Mouse (Mus musculus): ENCODE data around the gene Mest. TPM values are rescaled to one million over a fixed set of nuclear protein-coding genes. Genes with fewer than 3 reads are reported as not detected.

The Mest gene
- total and polyA plus RNA-seq, 2 experiments from 2014 or later, result 669 to 717 TPM

GRCm38 (mm10) chr6:30713455-30713854, 9.9 kb upstream of the Mest start:
- no peak overlapping the region for H3K4me3 ChIP-seq (ENCODE audit: low read depth, low read length)
- WGBS, result 62% methylated on average over 6 of the region's 6 CpGs
- DNase-seq (ENCODE audit: low spot score) (no peak), ATAC-seq (ENCODE audit: insufficient read depth, low read depth) (no peak)
- no peaks in the 10 kb centered on the region for H3K36me3 ChIP-seq (replicated peaks; ENCODE audit: control insufficient read depth, insufficient read depth, low read length)
- H3K9ac ChIP-seq (replicated peaks; ENCODE audit: low read depth, low read length), result no peak overlapping the region
- no peak for TF ChIP-seq EP300 (IDR thresholded peaks at IDR 0.05; ENCODE audit: low read depth)
- TF ChIP-seq CTCF (IDR thresholded peaks at IDR 0.05; ENCODE audit: low read depth), result no peak
- peaks cover 6% of the 10 kb centered on the region; the same call in 1 of the 2 replicates for H3K4me1 ChIP-seq (ENCODE audit: control insufficient read depth, insufficient read depth)
- no peaks in the 10 kb centered on the region for H3K27me3 ChIP-seq (ENCODE audit: control insufficient read depth, insufficient read depth, low read length)
- H3K27ac ChIP-seq (ENCODE audit: low read depth), result peak overlapping the region; percentile 32
- H3K9me3 ChIP-seq (replicated peaks; ENCODE audit: control insufficient read depth, low read length), result no peaks in the 10 kb centered on the region
- no peak overlapping the region for H3K4me2 ChIP-seq (ENCODE audit: low read depth, low read length)

- peak overlapping the region; percentile 32 for H3K27ac ChIP-seq (ENCODE audit: low read depth)
- WGBS, result 72% methylated on average over 11 of the region's 11 CpGs
These were observed 9.5 kb upstream of the Mest start for GRCm38 (mm10) chr6:30713896-30714295.

GRCm38 (mm10) chr6:30714891-30715471, 8.4 kb upstream of the Mest start:
- no peak overlapping the region for H3K27ac ChIP-seq (ENCODE audit: low read depth)
- 80% methylated on average over 5 of the region's 5 CpGs for WGBS
- ATAC-seq (ENCODE audit: insufficient read depth, low read depth), result no peak
- H3K9me3 ChIP-seq (replicated peaks; ENCODE audit: control insufficient read depth, low read length), result no peaks in the 10 kb centered on the region
- H3K4me3 ChIP-seq (ENCODE audit: low read depth, low read length), result no peak overlapping the region
- H3K27me3 ChIP-seq (ENCODE audit: control insufficient read depth, insufficient read depth, low read length), result no peaks in the 10 kb centered on the region
- H3K4me1 ChIP-seq (ENCODE audit: control insufficient read depth, insufficient read depth), result peaks cover 6% of the 10 kb centered on the region; the same call in 1 of the 2 replicates
- TF ChIP-seq EP300 (IDR thresholded peaks at IDR 0.05; ENCODE audit: low read depth) (no peak), CTCF (IDR thresholded peaks at IDR 0.05; ENCODE audit: low read depth) (no peak)
- H3K4me2 ChIP-seq (ENCODE audit: low read depth, low read length), result no peak overlapping the region
- no peak overlapping the region for H3K9ac ChIP-seq (replicated peaks; ENCODE audit: low read depth, low read length)
- no peak for DNase-seq (ENCODE audit: low spot score)
- no peaks in the 10 kb centered on the region for H3K36me3 ChIP-seq (replicated peaks; ENCODE audit: control insufficient read depth, insufficient read depth, low read length)

More at GRCm38 (mm10) chr6:30713896-30714295, 9.5 kb upstream of the Mest start:
- TF ChIP-seq CTCF (IDR thresholded peaks at IDR 0.05; ENCODE audit: low read depth) (no peak), EP300 (IDR thresholded peaks at IDR 0.05; ENCODE audit: low read depth) (no peak)
- peaks cover 6% of the 10 kb centered on the region; the same call in 1 of the 2 replicates for H3K4me1 ChIP-seq (ENCODE audit: control insufficient read depth, insufficient read depth)
- H3K4me2 ChIP-seq (ENCODE audit: low read depth, low read length), result no peak overlapping the region
- no peak overlapping the region for H3K9ac ChIP-seq (replicated peaks; ENCODE audit: low read depth, low read length)
- H3K36me3 ChIP-seq (replicated peaks; ENCODE audit: control insufficient read depth, insufficient read depth, low read length), result no peaks in the 10 kb centered on the region
- ATAC-seq (ENCODE audit: insufficient read depth, low read depth) (no peak), DNase-seq (ENCODE audit: low spot score) (no peak)
- H3K27me3 ChIP-seq (ENCODE audit: control insufficient read depth, insufficient read depth, low read length), result no peaks in the 10 kb centered on the region
- no peaks in the 10 kb centered on the region for H3K9me3 ChIP-seq (replicated peaks; ENCODE audit: control insufficient read depth, low read length)
- no peak overlapping the region for H3K4me3 ChIP-seq (ENCODE audit: low read depth, low read length)

- TF ChIP-seq CTCF (IDR thresholded peaks at IDR 0.05; ENCODE audit: low read depth) (no peak), EP300 (IDR thresholded peaks at IDR 0.05; ENCODE audit: low read depth) (no peak)
- DNase-seq (ENCODE audit: low spot score) (no peak), ATAC-seq (ENCODE audit: insufficient read depth, low read depth) (no peak)
- H3K4me3 ChIP-seq (ENCODE audit: low read depth, low read length), result no peak overlapping the region
- H3K27me3 ChIP-seq (ENCODE audit: control insufficient read depth, insufficient read depth, low read length), result no peaks in the 10 kb centered on the region
- no peak overlapping the region for H3K4me2 ChIP-seq (ENCODE audit: low read depth, low read length)
- 50% methylated on average over 7 of the region's 7 CpGs for WGBS
- no peaks in the 10 kb centered on the region for H3K36me3 ChIP-seq (replicated peaks; ENCODE audit: control insufficient read depth, insufficient read depth, low read length)
- peaks cover 6% of the 10 kb centered on the region; the same call in 1 of the 2 replicates for H3K4me1 ChIP-seq (ENCODE audit: control insufficient read depth, insufficient read depth)
- H3K9ac ChIP-seq (replicated peaks; ENCODE audit: low read depth, low read length), result no peak overlapping the region
- no peak overlapping the region for H3K27ac ChIP-seq (ENCODE audit: low read depth)
- H3K9me3 ChIP-seq (replicated peaks; ENCODE audit: control insufficient read depth, low read length), result no peaks in the 10 kb centered on the region
These were observed 6.6 kb upstream of the Mest start for GRCm38 (mm10) chr6:30716796-30717195.

GRCm38 (mm10) chr6:30722385-30723164, 772 bp upstream of the Mest start:
- WGBS, result 83% methylated on average over 4 of the region's 4 CpGs
- no peaks in the 10 kb centered on the region for H3K36me3 ChIP-seq (replicated peaks; ENCODE audit: control insufficient read depth, insufficient read depth, low read length)
- H3K9me3 ChIP-seq (replicated peaks; ENCODE audit: control insufficient read depth, low read length), result no peaks in the 10 kb centered on the region
- no peak overlapping the region for H3K27ac ChIP-seq (ENCODE audit: low read depth)
- no peak for ATAC-seq (ENCODE audit: insufficient read depth, low read depth)
- H3K9ac ChIP-seq (replicated peaks; ENCODE audit: low read depth, low read length), result no peak overlapping the region
- no peaks in the 10 kb centered on the region for H3K27me3 ChIP-seq (ENCODE audit: control insufficient read depth, insufficient read depth, low read length)
- H3K4me3 ChIP-seq (ENCODE audit: low read depth, low read length), result no peak overlapping the region
- H3K4me2 ChIP-seq (ENCODE audit: low read depth, low read length), result no peak overlapping the region
- DNase-seq (ENCODE audit: low spot score), result no peak
- TF ChIP-seq EP300 (IDR thresholded peaks at IDR 0.05; ENCODE audit: low read depth) (no peak), CTCF (IDR thresholded peaks at IDR 0.05; ENCODE audit: low read depth) (no peak)
- H3K4me1 ChIP-seq (ENCODE audit: control insufficient read depth, insufficient read depth), result peaks cover 6% of the 10 kb centered on the region; the same call in 1 of the 2 replicates

Data from heart, postnatal 0 days (tissue).